Mouse (Mus musculus): ENCODE measurements around the gene Ccdc30.
A peak's percentile ranks its signal among the peaks of the same experiment; 100 is the strongest.
"Not testable (repeated sequence)": the region's sequence is repeated elsewhere in the genome, so short reads cannot be mapped to it uniquely, and the experiment has no call there.

The Ccdc30 gene

DNA sequence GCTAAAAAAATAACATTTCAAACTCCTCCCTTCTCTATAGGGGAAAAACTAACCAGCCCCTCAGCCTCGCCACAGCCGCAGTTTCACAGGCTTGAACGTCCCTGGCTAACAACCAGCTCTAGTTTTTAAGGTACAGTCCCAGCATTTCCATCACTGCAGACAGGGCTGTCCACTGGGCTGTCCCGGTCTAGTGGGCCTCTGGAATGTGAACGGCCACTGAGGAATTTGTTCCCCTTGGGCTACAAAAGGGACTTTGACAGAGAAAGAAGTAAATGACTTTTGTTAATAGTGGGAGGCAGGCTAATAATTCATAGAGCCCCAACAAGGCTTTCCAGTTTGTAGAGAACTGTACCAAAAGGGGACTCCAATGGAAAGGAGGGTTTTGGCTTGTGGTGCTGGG lies 109.9 kb downstream of the Ccdc30 start:
- no peak for DNase-seq (ENCODE audit: low spot score in 2 of 2)

DNA sequence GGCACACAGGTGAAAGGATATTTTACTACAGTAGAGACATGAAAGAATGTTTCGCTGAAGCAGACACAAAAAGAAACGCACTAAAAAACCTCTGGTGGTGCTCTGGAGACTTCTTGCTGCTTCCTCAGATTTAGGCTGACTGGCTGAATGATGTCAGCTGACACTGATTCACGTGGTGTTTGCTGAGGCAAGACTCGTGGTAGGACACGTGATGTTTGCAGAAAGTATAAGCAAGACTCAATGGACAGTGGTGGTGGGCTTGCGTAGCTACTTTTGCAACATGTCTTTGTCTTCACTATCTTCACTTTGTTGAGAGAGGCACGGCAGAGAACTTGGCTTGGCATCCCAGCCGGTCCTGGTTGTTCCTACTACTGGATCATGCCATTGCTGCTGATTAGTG lies 112.0 kb downstream of the Ccdc30 start:
- no peak for DNase-seq (ENCODE audit: low spot score in 2 of 2)

DNA sequence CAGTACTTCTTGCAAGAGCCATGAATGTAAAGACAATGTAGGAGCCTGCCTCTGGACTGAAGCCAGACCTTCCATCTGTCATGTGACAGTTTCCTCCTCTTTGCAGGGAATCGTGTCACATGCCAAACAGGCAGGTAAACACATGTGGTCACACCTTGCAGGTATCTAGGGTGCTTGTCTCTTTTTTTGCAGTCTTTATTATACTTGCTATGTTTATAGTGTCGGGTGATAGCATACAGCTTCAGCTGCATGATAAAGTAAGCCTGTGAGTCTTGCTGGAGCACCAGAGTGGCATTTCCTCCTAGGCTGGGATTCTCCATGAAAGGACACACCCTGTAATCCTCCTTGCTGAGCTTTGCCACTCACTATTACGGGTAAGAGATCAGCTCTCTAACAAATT lies 113.5 kb downstream of the Ccdc30 start:
- DNase-seq (ENCODE audit: low spot score in 2 of 2) = no peak

GRCm38 (mm10) chr4:119300761-119301160 lies 114.6 kb downstream of the Ccdc30 start:
- no peak for DNase-seq (ENCODE audit: low spot score in 2 of 2)

DNA sequence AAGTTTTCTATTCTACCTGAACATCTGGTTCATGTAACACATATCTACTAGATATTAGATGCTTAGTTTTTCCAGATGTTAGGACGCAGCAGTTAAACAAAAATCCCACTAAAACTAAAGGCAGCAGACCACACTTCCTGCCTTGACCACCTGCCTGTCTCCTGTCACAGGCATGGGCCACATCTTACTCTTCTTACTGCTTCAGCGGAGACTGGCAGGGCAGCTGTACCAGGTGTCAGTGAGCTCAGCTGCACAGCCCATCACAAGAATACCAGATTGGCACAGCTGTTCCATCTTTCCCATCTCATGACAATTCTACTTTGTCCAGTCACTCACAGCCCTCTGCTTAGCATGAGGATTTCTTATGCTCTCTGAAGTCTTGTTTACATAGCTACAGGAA lies 118.0 kb downstream of the Ccdc30 start:
- no peak for DNase-seq (ENCODE audit: low spot score in 2 of 2)

DNA sequence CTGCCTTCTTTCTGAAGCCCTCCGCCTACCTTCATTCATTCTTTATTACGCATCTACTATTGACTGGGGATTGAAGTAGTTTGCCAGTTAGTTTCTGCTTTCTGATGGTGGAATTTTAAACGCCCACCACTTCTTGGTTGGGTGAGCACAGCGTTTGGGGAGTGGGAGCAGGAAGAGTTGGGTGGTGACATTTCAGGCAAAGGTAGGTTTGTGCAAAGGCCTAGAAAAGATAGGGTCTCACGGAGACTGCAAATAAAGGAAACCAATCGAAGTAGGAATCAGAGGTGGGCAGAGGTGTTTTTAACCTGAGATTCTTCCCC lies 120.2 kb downstream of the Ccdc30 start:
- DNase-seq (ENCODE audit: low spot score in 2 of 2) = no peak

GRCm38 (mm10) chr4:119294415-119295133 lies 120.7 kb downstream of the Ccdc30 start, which contains the start of gene Ybx1:
Gene Ybx1 (minus strand): TSS chr4:119294604.
- DNase-seq (ENCODE audit: low spot score in 2 of 2) = peak; percentile 100

DNA sequence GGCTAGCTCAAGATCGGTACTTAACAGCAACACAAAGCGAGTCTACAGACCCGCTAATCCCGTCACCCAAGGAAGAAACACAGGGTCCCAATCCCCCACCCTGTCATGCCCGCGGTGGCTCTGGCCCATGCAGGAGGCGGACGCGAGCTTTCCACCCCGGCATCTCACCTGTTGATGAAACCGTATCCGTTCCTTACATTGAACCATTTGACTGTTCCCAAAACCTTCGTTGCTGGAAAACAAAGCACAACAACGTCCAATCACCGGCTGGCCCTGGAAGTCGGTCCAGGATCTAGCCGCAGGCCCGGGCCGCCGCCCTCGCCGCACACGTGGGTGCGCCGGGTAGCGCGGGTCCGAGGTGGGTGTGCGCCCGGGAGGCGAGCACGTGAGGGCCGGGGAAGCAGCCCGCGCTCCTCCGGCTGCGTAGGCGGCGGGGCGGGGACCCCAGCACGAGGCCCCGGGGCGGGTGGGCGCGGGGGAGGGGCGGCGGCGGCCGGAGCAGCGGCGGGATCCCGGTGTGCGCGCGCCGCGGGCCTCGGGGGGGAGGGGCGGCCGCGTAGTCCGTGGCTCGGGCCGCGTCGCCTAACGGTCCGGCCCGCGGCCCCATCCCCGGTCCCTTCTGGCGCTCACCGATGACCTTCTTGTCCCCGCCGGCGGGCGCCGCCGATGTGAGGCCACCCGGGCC lies 121.6 kb downstream of the Ccdc30 start:
- DNase-seq (ENCODE audit: low spot score in 2 of 2) = peak; percentile 55 to 57

GRCm38 (mm10) chr4:119292771-119293573 lies 122.3 kb downstream of the Ccdc30 start:
- peak; percentile 47 to 72 for DNase-seq (ENCODE audit: low spot score in 2 of 2)

DNA sequence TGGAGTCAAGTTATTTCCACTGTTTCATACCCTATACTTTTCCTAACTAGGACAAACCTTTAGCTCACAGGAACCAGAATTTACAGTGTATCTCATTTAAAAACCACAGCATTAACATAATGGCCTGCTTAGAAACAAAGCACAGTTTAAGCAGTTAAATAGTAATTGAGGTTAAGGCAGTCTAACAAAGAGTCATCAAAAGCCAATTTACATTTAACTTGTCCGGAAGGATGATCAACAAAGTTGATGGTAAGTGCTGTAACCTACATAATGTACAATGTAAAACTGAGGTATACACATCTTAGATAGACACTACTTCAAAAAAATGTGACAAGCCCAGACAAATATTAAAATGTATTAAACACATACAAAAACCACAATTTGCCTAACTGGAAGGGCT lies 123.4 kb downstream of the Ccdc30 start:
- DNase-seq (ENCODE audit: low spot score in 2 of 2) = no peak

GRCm38 (mm10) chr4:119285336-119285735 lies 130.0 kb downstream of the Ccdc30 start:
- no peak for DNase-seq (ENCODE audit: low spot score in 2 of 2)

- no peak for DNase-seq (ENCODE audit: low spot score in 2 of 2)
These were observed 130.5 kb downstream of the Ccdc30 start for GRCm38 (mm10) chr4:119284861-119285260.

DNA sequence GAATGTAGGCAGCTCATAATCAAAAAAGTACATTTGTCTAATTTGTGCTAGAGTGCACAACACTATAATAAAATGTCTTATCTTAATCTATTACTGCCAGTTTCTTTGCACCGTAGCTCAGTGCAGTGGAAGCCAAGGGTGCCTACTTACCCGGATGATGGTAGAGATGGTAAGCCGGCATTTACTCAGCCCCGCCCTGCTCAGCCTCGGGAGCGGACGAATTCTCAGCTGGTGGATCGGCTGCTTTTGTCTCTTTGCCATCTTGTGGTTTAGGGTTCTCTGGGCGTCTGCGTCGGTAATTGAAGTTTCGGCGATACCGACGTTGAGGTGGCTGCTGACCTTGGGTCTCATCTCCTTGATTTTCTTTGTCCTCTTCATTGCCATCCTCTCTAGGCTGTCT lies 136.5 kb downstream of the Ccdc30 start:
- not testable (repeated sequence) for DNase-seq (ENCODE audit: low spot score in 2 of 2)

DNA sequence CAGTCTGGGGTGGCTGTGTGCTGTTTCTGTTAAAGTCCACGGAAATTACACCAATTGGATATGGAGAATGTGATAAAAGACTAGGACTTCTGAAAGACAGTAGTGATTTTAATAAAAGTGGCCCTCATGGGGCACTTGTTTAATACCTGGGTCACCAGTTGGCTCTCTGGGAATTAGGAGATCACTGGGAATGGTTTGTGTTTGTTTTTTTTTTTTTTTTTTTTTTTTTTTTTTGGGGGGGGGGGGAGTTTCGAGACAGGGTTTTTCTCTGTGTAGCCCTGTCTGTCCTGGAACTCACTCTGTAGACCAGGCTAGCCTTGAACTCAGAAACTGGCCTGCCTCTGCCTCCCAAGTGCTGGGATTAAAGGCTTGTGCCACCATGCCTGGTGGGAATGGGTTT lies 139.6 kb downstream of the Ccdc30 start:
- no peak for DNase-seq (ENCODE audit: low spot score in 2 of 2)

DNA sequence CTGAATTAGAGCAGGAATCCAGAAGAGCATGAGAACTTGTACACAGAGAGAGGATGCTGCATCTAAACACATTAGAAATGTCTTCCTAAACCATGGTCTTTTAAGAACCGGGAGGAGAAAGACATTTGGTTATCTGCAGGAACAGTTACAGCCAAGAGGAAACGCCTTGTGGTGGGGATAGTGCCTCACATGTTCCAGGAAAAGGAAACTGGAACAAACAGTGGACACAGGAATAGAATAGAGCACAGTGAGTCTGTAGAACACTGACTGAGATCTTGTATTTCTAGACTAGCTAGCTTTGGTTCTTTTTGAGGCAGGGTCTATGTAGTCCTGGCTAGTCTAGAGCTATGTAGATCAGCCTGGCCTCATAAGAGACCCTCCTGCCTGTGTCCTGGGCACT lies 140.1 kb downstream of the Ccdc30 start:
- DNase-seq (ENCODE audit: low spot score in 2 of 2) = no peak

- no peak for DNase-seq (ENCODE audit: low spot score in 2 of 2)
These were observed 140.7 kb downstream of the Ccdc30 start for GRCm38 (mm10) chr4:119274627-119275026.
